In the genomic region with DNA sequence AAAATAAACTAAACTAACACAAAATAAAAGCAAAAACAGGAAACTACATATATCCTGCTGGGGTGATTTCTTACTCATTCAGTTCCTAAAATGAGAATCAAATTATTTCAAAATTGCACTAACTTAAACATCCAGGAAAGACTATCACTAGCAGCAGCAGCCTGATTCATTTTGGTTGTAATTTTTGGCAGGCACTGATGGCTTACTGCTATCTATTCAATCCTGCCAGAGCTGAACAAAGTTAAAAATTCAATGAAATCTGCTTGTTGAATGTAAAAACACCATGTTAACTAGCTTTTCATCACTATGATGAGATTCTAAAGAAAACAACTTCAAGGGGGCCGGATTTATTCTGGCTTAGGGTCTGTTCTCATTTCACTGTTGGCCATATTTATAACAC, we compare ENCODE assay signal across 28 mouse cellular contexts. TPM values are rescaled to one million over a fixed set of nuclear protein-coding genes. Genes with fewer than 3 reads are reported as not detected.
DNase-seq lines count a peak whose midpoint lies in the region; ATAC-seq and TF ChIP-seq lines count a peak whose summit lies in the region.
"Had no signal": no experiment of that assay in that cellular context is flagged by ENCODE, and none has a peak within 500 bp of the region (broad histone marks: within the 10 kb centered on the region; RNA-seq: fewer than 3 reads in every experiment).

No protein-coding gene starts in this region.

- H3K9me3 ChIP-seq in forebrain, postnatal 0 days (ENCODE audit: low read length): no peaks in the 10 kb centered on the region
- H3K9me3 ChIP-seq in forebrain, embryonic 11.5 days (ENCODE audit: control insufficient read depth, low read length): no peaks in the 10 kb centered on the region
- H3K9me3 ChIP-seq: embryonic facial prominence, embryonic 13.5 days; embryonic facial prominence, embryonic 15.5 days; forebrain, embryonic 10.5 days; forebrain, embryonic 13.5 days; forebrain, embryonic 15.5 days; G1E had no signal

- H3K9ac ChIP-seq in forebrain, postnatal 0 days: no peak overlapping the region
- H3K9ac ChIP-seq in forebrain, embryonic 11.5 days (ENCODE audit: low read length): no peak overlapping the region
- H3K9ac ChIP-seq: embryonic facial prominence, embryonic 13.5 days; embryonic facial prominence, embryonic 15.5 days; forebrain, embryonic 13.5 days; forebrain, embryonic 15.5 days had no signal

- TF ChIP-seq CTCF in forebrain, postnatal 0 days (IDR thresholded peaks at IDR 0.05; ENCODE audit: low read depth): no peak

- H3K27ac ChIP-seq in forebrain, postnatal 0 days (ENCODE audit: low read depth, low read length): no peak overlapping the region
- H3K27ac ChIP-seq in forebrain, embryonic 11.5 days (ENCODE audit: low read depth, low read length): no peak overlapping the region
- H3K27ac ChIP-seq: embryonic facial prominence, embryonic 13.5 days; embryonic facial prominence, embryonic 15.5 days; forebrain, embryonic 10.5 days; forebrain, embryonic 13.5 days; forebrain, embryonic 15.5 days had no signal

- 52% methylated on average over 1 of the region's 1 CpGs for WGBS in forebrain, postnatal 0 days
- WGBS in forebrain, embryonic 11.5 days: 78% methylated on average over 1 of the region's 1 CpGs

- H3K4me3 ChIP-seq in forebrain, postnatal 0 days (ENCODE audit: low read depth, low read length): no peak overlapping the region
- no peak overlapping the region for H3K4me3 ChIP-seq in forebrain, embryonic 11.5 days (ENCODE audit: low read depth, low read length)
- H3K4me3 ChIP-seq: embryonic facial prominence, embryonic 13.5 days; embryonic facial prominence, embryonic 15.5 days; erythroblast, embryonic 14.5 days; forebrain, embryonic 10.5 days; forebrain, embryonic 13.5 days; forebrain, embryonic 15.5 days had no signal

- no peaks in the 10 kb centered on the region for H3K36me3 ChIP-seq in forebrain, postnatal 0 days (ENCODE audit: insufficient read depth)
- no peaks in the 10 kb centered on the region for H3K36me3 ChIP-seq in forebrain, embryonic 11.5 days (ENCODE audit: control insufficient read depth, insufficient read depth, low read length)
- H3K36me3 ChIP-seq: embryonic facial prominence, embryonic 13.5 days; embryonic facial prominence, embryonic 15.5 days; forebrain, embryonic 10.5 days; forebrain, embryonic 15.5 days; G1E had no signal

- ATAC-seq in forebrain, postnatal 0 days: peak; percentile 60
- ATAC-seq in forebrain, embryonic 11.5 days (replicated peaks; ENCODE audit: low FRiP score): no peak
- ATAC-seq: activated CD4-positive, CD25-positive, alpha-beta regulatory T cell, adult 4 months; CD4-positive, CD25-positive, alpha-beta regulatory T cell, adult 4 months; forebrain, embryonic 13.5 days; forebrain, embryonic 15.5 days; Patski had no signal

- peak; percentile 26 for DNase-seq in forebrain, postnatal 0 days
- DNase-seq in forebrain, embryonic 11.5 days (ENCODE audit: low spot score): no peak
- peak; percentile 3 for DNase-seq in layer of hippocampus, adult 9-11 months
- DNase-seq in layer of hippocampus, adult 9-10 months (ENCODE audit: low spot score): no peak
- no peak for DNase-seq in c-Kit-positive CD71-positive TER-119-positive erythroid progenitor cells, embryonic 14.5 days (ENCODE audit: low spot score)
- DNase-seq: adrenal gland, adult 8-10 months; adrenal gland, postnatal 14 days; adrenal gland, postnatal 36 days; B cell, adult 2 months; cerebellum, adult 11 months; cerebellum, adult 18-20 months; cerebellum, adult 8-10 months; cerebellum, adult 9-11 months; cerebellum, postnatal 14 days; cerebellum, postnatal 36 days; embryo, embryonic 11 days had no signal

- no peak overlapping the region for H3K4me2 ChIP-seq in forebrain, postnatal 0 days (ENCODE audit: low read depth)
- no peak overlapping the region for H3K4me2 ChIP-seq in forebrain, embryonic 11.5 days (ENCODE audit: low read depth, low read length, severe bottlenecking)
- H3K4me2 ChIP-seq: embryonic facial prominence, embryonic 13.5 days; embryonic facial prominence, embryonic 15.5 days; forebrain, embryonic 13.5 days; forebrain, embryonic 15.5 days had no signal

- H3K27me3 ChIP-seq in forebrain, postnatal 0 days (ENCODE audit: insufficient read depth, low read length): no peaks in the 10 kb centered on the region
- H3K27me3 ChIP-seq in forebrain, embryonic 11.5 days (ENCODE audit: control insufficient read depth, insufficient read depth, low read length): no peaks in the 10 kb centered on the region
- H3K27me3 ChIP-seq: CH12.LX; embryonic facial prominence, embryonic 13.5 days; embryonic facial prominence, embryonic 15.5 days; forebrain, embryonic 13.5 days; forebrain, embryonic 15.5 days had no signal

- no peaks in the 10 kb centered on the region for H3K4me1 ChIP-seq in forebrain, postnatal 0 days (ENCODE audit: insufficient read depth)
- H3K4me1 ChIP-seq in forebrain, embryonic 11.5 days (replicated peaks; ENCODE audit: control insufficient read depth, insufficient read depth, low read length): no peaks in the 10 kb centered on the region
- H3K4me1 ChIP-seq: embryonic facial prominence, embryonic 13.5 days; embryonic facial prominence, embryonic 15.5 days; forebrain, embryonic 10.5 days; forebrain, embryonic 13.5 days; forebrain, embryonic 15.5 days had no signal

RNA-seq across cellular contexts. Expression of a gene that starts 36.0 kb away (rescaled TPM):
- total RNA-seq in forebrain, postnatal 0 days (2014; rRNA removed): 7.8 TPM in 2 replicates
- 4.4 and 5.8 TPM in 2 replicates for polyA plus RNA-seq in forebrain, postnatal 0 days (2015; fragmentation: Nextera tagmentation; extraction: Ambion mirVana)
- 0.76 and 1.3 TPM in 2 replicates for polyA plus RNA-seq in forebrain, embryonic 11.5 days (2014; fragmentation: Nextera tagmentation; extraction: Ambion mirVana)
- total RNA-seq: CH12.LX; common myeloid progenitor, adult 5-6 weeks had no signal
- polyA plus RNA-seq: activated CD4-positive, CD25-positive, alpha-beta regulatory T cell, adult 4 months; CD4-positive, CD25-positive, alpha-beta regulatory T cell, adult 4 months; erythroblast, embryonic 14.5 days; G1E; Patski had no signal

Comparison
In these comparisons a context has a peak if more than half of its experiments do, and no peak if none do; other contexts are left out.
1. DNase-seq: peak in forebrain, postnatal 0 days (single experiment) and layer of hippocampus, adult 9-11 months (single experiment); none in forebrain, embryonic 11.5 days (single experiment), layer of hippocampus, adult 9-10 months (single experiment) and c-Kit-positive CD71-positive TER-119-positive erythroid progenitor cells, embryonic 14.5 days (single experiment).